Mouse (Mus musculus): ENCODE measurements around the gene Kif2a. TPM values are rescaled to one million over a fixed set of nuclear protein-coding genes. Genes with fewer than 3 reads are reported as not detected.

Kif2a gene
- total and polyA plus RNA-seq, 3 experiments, result 16.3 to 85.5 (median 21.1) TPM

GRCm38 (mm10) chr13:107022266-107023171, 593 bp upstream of the Kif2a start (continued):
- TF ChIP-seq ZKSCAN1 (IDR thresholded peaks at IDR 0.05; ENCODE audit: borderline replicate concordance, low read depth, low read length) (no peak), MAZ (IDR thresholded peaks at IDR 0.05; ENCODE audit: low read depth, low read length) (no peak), TCF12 (IDR thresholded peaks at IDR 0.05; ENCODE audit: low read depth, low read length) (peak; percentile 55; the same call in 1 of the 2 replicates), ETS1 (conservative IDR thresholded peaks at IDR 0.05; ENCODE audit: low read depth, low read length) (no peak; the same call in 1 of the 2 replicates), RCOR1 (conservative IDR thresholded peaks at IDR 0.05; ENCODE audit: low read depth, low read length) (no peak), GABPA (IDR thresholded peaks at IDR 0.05; ENCODE audit: insufficient replicate concordance, low read depth, low read length) (no peak), CHD1 (IDR thresholded peaks at IDR 0.05; ENCODE audit: low read depth, low read length) (peak; percentile 47; the same call in 1 of the 2 replicates), MAX (IDR thresholded peaks at IDR 0.05; ENCODE audit: low read length) (peak; percentile 83), CHD2 (IDR thresholded peaks at IDR 0.05; ENCODE audit: low read length) (0 out of 2 replicates have a peak, but pooled peaks have one; percentile 43), ELF1 (IDR thresholded peaks at IDR 0.05; ENCODE audit: low read depth, low read length) (peak; percentile 50; the same call in 1 of the 2 replicates), ZMIZ1 (IDR thresholded peaks at IDR 0.05; ENCODE audit: low read depth, low read length) (no peak)

DNA sequence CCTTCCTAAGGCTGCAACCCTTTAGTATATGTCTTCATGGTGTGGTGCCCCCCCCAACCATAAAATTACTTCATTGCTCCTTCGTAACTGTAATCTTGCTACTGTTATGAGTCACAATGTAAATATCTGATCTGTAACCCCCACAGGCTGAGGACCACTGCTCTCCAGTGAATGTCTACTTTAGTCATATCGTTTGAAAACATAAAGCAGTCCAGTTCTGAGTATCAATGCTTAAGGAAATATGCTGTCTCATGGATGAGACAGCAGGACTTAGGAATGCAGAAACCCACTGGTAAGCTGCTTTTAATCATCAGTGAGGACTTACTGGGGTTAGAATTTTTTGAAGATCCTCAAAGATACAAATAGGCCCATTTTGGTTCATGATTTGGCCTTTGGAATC, 2.5 kb downstream of the Kif2a start:
- Histone ChIP-seq H3K9me3 (replicated peaks; ENCODE audit: low read length) (peaks cover 5% of the 10 kb centered on the region), H3K27me3 (replicated peaks) (no peaks in the 10 kb centered on the region), H3K4me3 (replicated peaks in 1 of 3; ENCODE audit: low read depth in 2 of 3, low read length in 2 of 3, poor library complexity in 1 of 3) (no peak overlapping the region), H3K4me1 (ENCODE audit: control insufficient read depth in 1 of 2, insufficient read depth in 2 of 2) (peaks cover 0 to 44% of the 10 kb centered on the region in 2 experiments; a peak in 2 of 4 replicates), H3K36me3 (replicated peaks in 1 of 2; ENCODE audit: control insufficient read depth in 1 of 2, insufficient read depth in 1 of 2, low read length in 1 of 2) (peaks cover 7 to 30% of the 10 kb centered on the region in 2 experiments), H3K4me2 (ENCODE audit: insufficient read depth, low read depth, poor library complexity, severe bottlenecking) (no peak overlapping the region), H3K27ac (ENCODE audit: insufficient read depth, low read depth) (no peak overlapping the region), H3K79me2 (replicated peaks; ENCODE audit: control insufficient read depth, extremely low read depth, insufficient read depth, poor library complexity, severe bottlenecking) (peaks cover 44% of the 10 kb centered on the region), H3K9ac (ENCODE audit: insufficient read depth, low read depth) (no peak overlapping the region)
- in situ Hi-C loops (cut with MboI; ENCODE audit: low pct_ligation_motif_present, low pct_unique_long_range_greater_than_20kb, low sequenced_read_pairs), result no loop called here
- DNase-seq (ENCODE audit: extremely low read depth), result no peak
- dilution Hi-C loops (cut with MboI; ENCODE audit: extremely low pct_ligation_motif_present, extremely low pct_unique_long_range_greater_than_20kb, low sequenced_read_pairs), result no loop called here
- TF ChIP-seq JUND (conservative IDR thresholded peaks at IDR 0.05; ENCODE audit: low read depth, low read length) (0 out of 2 replicates have a peak, but pooled peaks have one; percentile 24), UBTF (IDR thresholded peaks at IDR 0.05; ENCODE audit: low read depth, low read length) (no peak)

- Histone ChIP-seq H3K4me2 (ENCODE audit: insufficient read depth, low read depth, poor library complexity, severe bottlenecking) (no peak overlapping the region), H3K27ac (ENCODE audit: insufficient read depth, low read depth) (no peak overlapping the region), H3K9me3 (replicated peaks; ENCODE audit: low read length) (no peaks in the 10 kb centered on the region), H3K27me3 (replicated peaks) (no peaks in the 10 kb centered on the region), H3K36me3 (replicated peaks in 1 of 2; ENCODE audit: control insufficient read depth in 1 of 2, insufficient read depth in 1 of 2, low read length in 1 of 2) (peaks cover 2 to 34% of the 10 kb centered on the region in 2 experiments), H3K79me2 (replicated peaks; ENCODE audit: control insufficient read depth, extremely low read depth, insufficient read depth, poor library complexity, severe bottlenecking) (peaks cover 49% of the 10 kb centered on the region), H3K4me1 (ENCODE audit: control insufficient read depth in 1 of 2, insufficient read depth in 2 of 2) (peaks cover 0 to 26% of the 10 kb centered on the region in 2 experiments; a peak in 2 of 4 replicates), H3K4me3 (replicated peaks in 1 of 3; ENCODE audit: low read depth in 2 of 3, low read length in 2 of 3, poor library complexity in 1 of 3) (no peak overlapping the region), H3K9ac (ENCODE audit: insufficient read depth, low read depth) (no peak overlapping the region)
- in situ Hi-C loops (cut with MboI; ENCODE audit: low pct_ligation_motif_present, low pct_unique_long_range_greater_than_20kb, low sequenced_read_pairs), result no loop called here
- no peak for DNase-seq (ENCODE audit: extremely low read depth)
- dilution Hi-C loops (cut with MboI; ENCODE audit: extremely low pct_ligation_motif_present, extremely low pct_unique_long_range_greater_than_20kb, low sequenced_read_pairs), result no loop called here
- TF ChIP-seq CHD1 (IDR thresholded peaks at IDR 0.05; ENCODE audit: low read depth, low read length) (no peak), PAX5 (IDR thresholded peaks at IDR 0.05; ENCODE audit: low read length) (no peak), ELF1 (IDR thresholded peaks at IDR 0.05; ENCODE audit: low read depth, low read length) (no peak), MEF2A (IDR thresholded peaks at IDR 0.05; ENCODE audit: borderline replicate concordance, low read depth, low read length) (no peak), MAZ (IDR thresholded peaks at IDR 0.05; ENCODE audit: low read depth, low read length) (no peak), HCFC1 (IDR thresholded peaks at IDR 0.05; ENCODE audit: low read depth, low read length) (no peak), E2F4 (IDR thresholded peaks at IDR 0.05; ENCODE audit: insufficient replicate concordance, low read depth, low read length) (no peak), ZC3H11A (IDR thresholded peaks at IDR 0.05; ENCODE audit: low read depth, low read length) (no peak), USF2 (conservative IDR thresholded peaks at IDR 0.05; ENCODE audit: low read depth, low read length) (no peak), NELFE (IDR thresholded peaks at IDR 0.05; ENCODE audit: low read depth, low read length) (no peak), UBTF (IDR thresholded peaks at IDR 0.05; ENCODE audit: low read depth, low read length) (no peak), RAD21 (IDR thresholded peaks at IDR 0.05; ENCODE audit: low read depth, low read length) (no peak)
Measured at GRCm38 (mm10) chr13:107013926-107014325, 8.0 kb downstream of the Kif2a start.

Data from CH12.LX (cell line).